Mouse (Mus musculus): Measurements from ENCODE around the gene Gm45799.

The Gm45799 gene

GRCm38 (mm10) chr7:105641936-105642335, 1.6 kb downstream of the Gm45799 start:
- no peak for DNase-seq (ENCODE audit: low read depth, low spot score)

- peak; percentile 91 for DNase-seq (ENCODE audit: low read depth, low spot score)
Observed at GRCm38 (mm10) chr7:105650639-105651435, 10.5 kb downstream of the Gm45799 start, which contains the start of gene Dnhd1. Dnhd1 (plus strand) TSS chr7:105650827.

- DNase-seq (ENCODE audit: low read depth, low spot score) = peak; percentile 15
Observed at GRCm38 (mm10) chr7:105685541-105686197, 45.3 kb downstream of the Gm45799 start.

GRCm38 (mm10) chr7:105690875-105691274, 50.5 kb downstream of the Gm45799 start:
- DNase-seq (ENCODE audit: low read depth, low spot score) = no peak

- peak; percentile 76 for DNase-seq (ENCODE audit: low read depth, low spot score)
Observed at GRCm38 (mm10) chr7:105703184-105703583, 62.8 kb downstream of the Gm45799 start.

GRCm38 (mm10) chr7:105703816-105704215, 63.5 kb downstream of the Gm45799 start:
- DNase-seq (ENCODE audit: low read depth, low spot score) = peak; percentile 59

GRCm38 (mm10) chr7:105708733-105709132, 68.4 kb downstream of the Gm45799 start:
- no peak for DNase-seq (ENCODE audit: low read depth, low spot score)

- DNase-seq (ENCODE audit: low read depth, low spot score) = no peak
Observed at GRCm38 (mm10) chr7:105715366-105715765, 75.0 kb downstream of the Gm45799 start.

GRCm38 (mm10) chr7:105721916-105722315, 81.6 kb downstream of the Gm45799 start:
- peak; percentile 31 for DNase-seq (ENCODE audit: low read depth, low spot score)

GRCm38 (mm10) chr7:105726144-105726979, 86.0 kb downstream of the Gm45799 start:
- DNase-seq (ENCODE audit: low read depth, low spot score) = peak; percentile 89

GRCm38 (mm10) chr7:105726980-105727325, 86.6 kb downstream of the Gm45799 start:
- no peak for DNase-seq (ENCODE audit: low read depth, low spot score)

- DNase-seq (ENCODE audit: low read depth, low spot score) = peak; percentile 80
Observed at GRCm38 (mm10) chr7:105728701-105729428, 88.5 kb downstream of the Gm45799 start.

- DNase-seq (ENCODE audit: low read depth, low spot score) = no peak
Observed at GRCm38 (mm10) chr7:105733836-105734235, 93.5 kb downstream of the Gm45799 start.

Data from brain, adult 2 months (tissue).